Mouse (Mus musculus) cerebellum, postnatal 10 days (tissue): Measurements from ENCODE around the gene Ube2t.

ENCODE experiments used
- DNase-seq, 2 experiments: peaks; one replicate each; pipeline ENCODE4 v3.0.0; 2021; ENCODE audit warnings: mixed read lengths in 2 of 2

The Ube2t gene

DNA sequence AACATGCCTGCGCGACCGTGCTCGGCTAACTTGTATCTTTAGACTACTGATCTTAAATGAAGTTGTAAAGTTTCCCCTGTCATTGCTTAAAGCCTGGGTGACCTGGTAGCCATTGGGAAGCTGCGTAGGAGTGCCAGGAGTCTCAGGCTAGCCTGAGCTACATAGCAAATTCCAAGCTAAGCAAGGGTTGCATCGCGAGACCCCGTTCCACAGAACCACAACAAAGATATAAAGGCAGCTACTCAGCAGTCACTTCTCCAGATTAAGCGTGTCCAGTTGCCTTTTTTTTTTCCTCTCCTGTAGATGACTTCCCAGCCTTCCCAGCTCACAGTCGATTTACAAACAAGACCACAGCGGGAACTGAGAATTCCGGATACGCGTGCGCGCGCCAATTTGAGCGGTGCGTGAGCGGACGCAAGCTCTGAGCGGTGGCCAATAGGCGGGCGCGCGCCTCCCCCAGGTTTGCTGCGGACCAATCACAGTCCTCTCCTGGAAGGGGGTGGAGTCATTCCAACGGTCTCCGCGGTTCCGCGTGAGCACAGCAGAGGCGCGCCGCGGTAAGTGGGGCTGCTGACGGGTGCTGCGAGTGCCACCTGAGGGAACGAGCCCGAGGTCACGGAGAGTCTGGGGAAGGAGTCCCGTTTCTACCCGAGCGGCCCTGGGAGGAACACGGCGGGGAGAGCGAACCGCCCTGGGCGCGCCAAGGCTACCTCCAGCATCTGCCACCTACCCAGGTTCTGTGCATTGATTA lies at the start of gene Ube2t:
Gene Ube2t, plus strand, starts transcription at position 513 of the 751 bp plus-strand sequence.
- DNase-seq, result peak; percentile 98

DNA sequence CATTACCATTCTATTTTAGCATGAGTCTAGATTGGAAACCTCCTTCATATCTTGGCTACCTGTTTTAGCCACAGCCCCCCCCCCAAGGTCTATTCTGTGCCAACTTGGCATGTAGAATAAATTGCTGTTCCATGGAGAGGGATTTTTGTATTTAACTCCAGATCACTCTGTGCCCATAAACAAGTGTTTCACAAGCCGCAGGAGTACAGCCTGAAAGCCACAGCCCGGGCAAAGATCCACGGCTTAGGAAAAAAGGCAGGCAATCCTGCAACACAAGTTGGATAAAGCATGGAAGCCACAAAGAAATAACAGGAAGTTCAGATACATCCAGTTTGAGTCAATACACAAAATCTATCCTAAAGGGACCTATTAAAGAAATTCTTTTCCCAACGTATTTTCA lies 48.8 kb upstream of the Ube2t start:
- peak; percentile 67 to 79 for DNase-seq

DNA sequence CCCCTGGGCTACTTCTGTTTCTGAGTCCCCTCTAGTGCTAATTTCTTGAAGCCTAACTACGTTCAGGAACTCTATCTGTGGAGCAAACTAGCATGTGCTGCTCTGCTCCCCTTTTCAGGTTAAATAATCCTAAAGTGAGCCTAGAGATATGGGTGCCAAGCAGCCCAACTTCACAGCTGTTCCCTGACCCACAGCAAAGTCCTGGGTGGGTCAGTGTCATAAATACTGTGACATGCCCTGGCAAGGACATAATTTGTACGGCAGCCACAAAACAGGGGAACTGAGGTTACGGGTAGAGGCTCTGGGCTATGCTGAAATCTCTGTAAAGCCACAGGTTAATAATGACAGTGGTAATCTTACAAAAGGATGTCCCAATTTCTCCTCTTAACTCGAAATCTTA lies 46.9 kb upstream of the Ube2t start:
- no peak for DNase-seq

DNA sequence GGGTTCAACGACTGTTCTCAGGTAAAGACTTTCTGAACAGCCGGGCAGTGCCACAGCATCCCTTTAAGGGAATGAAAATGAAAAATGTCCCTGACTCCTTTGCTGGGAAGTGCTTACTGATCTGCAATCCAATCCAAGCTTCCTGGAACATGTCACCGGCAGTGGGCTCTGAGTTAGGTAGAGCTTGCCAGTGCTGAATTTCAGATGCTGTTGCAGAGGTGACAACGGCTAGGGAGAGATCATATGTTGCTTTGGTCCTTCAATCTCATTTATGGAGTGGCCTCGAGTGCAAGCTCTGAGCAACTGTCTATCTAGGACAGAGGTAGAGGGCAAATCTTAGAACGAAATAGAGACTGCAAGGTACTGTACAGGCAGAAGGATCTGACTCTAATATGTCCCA lies 43.4 kb upstream of the Ube2t start:
- DNase-seq, result no peak

DNA sequence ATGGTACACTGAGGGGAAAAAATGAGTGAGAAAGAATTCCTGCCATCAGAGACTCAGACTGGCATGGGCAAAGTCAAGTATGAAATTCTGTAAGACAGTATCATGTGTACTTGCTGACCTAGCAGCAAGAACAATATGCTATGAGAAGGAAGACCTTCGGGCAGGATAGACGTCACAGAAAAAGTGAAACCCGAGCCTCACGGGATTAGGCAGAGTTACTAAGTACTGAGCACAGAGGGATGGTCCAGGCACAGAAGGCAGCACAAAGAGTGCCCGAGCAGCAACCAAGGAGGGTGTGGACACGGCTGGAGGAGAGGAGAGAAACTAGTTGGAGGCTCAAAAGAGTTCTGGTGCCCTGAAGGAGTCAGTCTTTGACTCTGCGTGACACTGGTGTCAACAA lies 29.9 kb upstream of the Ube2t start:
- no peak for DNase-seq

DNA sequence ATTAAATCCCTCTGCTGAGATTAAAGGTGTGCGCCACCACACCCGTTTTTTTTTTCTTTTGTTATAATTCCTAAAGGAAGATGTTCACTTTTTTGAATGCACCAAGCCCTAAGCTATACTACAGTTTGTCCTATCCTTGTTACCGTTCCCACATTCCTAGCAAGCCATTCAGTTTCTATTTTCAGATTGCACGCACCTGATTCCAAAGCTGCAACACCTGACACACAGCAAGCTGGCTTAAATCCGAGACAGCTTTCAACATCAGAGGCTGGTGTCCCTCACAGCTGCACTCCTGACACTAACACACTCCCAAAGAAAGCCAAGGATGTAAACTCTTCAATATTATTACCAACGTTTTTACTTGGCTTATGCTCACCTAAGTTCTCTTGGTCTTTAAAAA lies 26.0 kb upstream of the Ube2t start:
- DNase-seq, result no peak

DNA sequence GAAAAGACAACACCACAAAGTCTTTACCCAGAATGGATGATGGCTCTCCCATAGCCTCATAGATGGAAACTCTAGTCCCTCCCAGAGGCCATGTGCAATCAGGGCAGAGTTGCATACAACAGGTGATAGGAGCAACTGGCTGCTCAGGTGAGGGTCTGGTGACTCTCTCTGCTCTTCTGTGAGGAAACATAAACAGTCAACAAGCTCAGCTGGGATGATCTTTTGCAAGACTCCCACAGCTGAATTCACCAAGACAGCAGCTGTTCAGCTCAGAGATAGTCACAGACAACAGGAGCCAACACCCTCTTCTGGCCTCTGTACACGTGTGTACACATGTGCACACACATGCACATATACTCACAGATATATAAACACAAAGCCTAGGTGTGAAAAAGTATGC lies 24.1 kb upstream of the Ube2t start:
- DNase-seq, result no peak

DNA sequence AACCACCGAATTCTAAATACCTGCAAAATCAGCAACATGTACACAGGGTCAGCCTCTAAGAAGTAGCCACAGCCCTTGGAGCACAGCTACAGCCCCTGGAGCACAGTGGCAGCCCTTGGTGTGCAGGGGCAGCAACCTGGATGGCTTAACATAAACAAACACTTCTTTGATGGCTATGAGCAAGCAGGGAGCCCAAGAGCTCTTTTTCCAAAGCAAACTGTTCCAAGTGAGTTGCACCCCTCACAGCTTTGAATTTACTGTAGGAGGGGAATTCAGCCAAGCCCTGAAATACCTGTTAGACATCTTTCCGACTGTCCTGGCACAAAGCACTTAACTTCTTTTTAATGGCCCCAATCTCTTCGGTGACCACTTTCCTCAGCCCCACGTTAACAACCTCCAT lies 21.5 kb upstream of the Ube2t start:
- no peak for DNase-seq

DNA sequence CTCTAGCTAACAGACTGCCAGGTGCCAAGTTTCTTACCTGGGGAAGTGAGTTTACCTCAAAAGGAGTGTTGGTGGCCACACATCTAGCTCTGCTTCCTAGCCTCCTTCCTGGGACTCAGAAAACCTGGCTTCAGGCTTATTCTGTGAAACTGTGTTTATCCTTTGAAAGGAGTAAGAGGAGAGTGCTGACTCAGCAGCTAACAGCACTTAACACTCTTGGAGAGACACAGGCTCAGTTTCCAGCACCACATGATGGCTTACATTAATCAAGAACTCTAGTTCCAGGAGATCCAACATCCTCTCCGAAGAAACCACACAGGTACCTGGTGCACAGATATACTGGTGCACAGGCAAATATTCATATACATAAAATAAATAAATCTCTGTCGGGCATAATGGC lies 19.5 kb upstream of the Ube2t start:
- no peak for DNase-seq

DNA sequence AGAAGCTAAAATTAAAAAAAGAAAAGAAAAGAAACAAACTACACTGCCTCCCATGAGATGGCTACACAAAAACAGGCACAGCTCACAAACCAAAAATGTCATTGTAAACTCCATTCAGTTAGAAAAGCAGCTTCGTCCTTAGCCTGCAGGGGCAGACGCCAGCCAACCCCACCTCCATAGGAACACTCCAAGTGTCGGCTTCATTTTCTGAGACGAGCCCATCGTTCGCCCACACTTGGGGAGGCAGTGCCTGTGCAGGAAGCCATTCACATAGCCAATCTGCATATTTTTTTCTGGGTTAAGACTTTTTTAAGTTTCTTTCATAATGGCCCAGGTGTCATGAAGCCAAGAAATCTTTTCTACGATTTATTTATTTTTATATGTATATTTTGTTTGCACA lies 14.8 kb upstream of the Ube2t start:
- no peak for DNase-seq

DNA sequence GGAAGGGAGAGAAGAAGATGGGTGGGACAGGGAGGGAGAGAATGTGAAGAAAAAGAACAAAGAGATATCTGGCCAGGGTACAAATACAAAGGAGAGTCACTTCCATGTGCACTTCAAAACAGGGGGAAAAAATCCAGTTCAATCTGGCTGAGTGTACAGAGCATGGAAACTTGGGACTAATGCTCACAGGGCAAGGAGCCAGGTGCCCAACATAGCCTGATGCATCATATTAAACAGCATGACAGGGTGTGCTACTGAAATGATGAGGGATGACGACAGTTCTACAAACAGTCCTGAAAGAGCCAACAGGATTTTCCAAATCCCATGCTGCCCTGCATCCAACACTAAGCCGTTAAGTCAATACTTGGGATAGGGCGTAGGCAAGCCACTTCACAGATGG lies 12.4 kb upstream of the Ube2t start:
- peak; percentile 45 to 55 for DNase-seq

DNA sequence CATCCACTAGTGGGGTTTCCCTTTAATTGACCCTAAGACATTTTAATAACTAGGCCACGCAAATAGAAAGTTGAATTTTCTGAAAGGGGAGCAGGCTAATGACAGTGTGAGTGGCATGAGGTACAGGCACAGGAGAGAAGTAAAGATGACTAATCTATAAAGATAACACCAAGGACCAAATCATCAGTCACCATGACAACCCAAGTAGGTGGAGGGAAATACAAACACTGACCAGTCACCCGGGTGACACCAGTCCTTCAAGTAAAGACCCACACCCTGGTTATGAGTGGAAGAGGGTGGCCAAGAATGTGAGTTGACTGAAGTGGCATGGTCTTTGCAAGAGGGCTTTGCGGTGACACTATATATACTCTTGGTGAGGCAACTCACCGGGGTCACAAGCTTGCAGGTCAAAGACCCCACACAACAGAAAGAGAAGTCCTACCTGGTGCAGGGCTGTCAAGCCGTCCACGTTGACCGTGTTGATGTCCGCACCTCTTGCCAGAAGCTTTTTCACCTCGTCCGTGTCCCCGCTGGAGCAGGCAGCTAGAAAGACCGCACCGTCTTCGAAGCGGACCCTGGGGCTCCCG lies 7.2 kb upstream of the Ube2t start:
- no peak for DNase-seq

DNA sequence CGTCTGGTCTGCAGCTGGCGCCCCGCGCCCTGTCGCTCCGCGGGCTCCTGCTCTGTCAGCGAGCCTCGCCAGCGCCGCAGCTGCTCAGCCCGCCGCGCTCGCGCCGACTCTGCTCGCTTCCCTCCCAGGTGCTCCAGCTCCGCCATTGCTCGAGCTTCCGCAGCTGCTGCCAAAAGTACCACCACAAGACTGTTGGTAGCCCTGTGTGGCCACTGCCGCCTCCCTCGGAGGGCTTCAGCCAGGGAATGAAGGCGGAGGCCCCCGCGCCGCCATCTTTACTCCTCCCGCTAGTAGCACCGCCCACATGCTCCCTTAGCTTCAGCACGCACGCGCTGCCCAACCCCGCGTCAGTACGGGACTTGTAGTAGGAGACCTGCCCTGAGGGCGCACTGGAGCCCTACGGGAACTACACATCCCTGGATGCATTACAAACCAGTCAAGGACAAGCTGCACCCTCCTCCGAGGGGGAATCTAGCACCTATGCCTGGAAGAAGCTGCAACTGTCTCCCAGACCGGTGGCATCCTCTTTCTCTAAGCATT lies 6.7 kb upstream of the Ube2t start, which contains the start of gene Ppp1r12b:
Gene Ppp1r12b, minus strand, starts transcription at position 306 of the 540 bp plus-strand sequence.
- DNase-seq, result peak; percentile 97 to 99

DNA sequence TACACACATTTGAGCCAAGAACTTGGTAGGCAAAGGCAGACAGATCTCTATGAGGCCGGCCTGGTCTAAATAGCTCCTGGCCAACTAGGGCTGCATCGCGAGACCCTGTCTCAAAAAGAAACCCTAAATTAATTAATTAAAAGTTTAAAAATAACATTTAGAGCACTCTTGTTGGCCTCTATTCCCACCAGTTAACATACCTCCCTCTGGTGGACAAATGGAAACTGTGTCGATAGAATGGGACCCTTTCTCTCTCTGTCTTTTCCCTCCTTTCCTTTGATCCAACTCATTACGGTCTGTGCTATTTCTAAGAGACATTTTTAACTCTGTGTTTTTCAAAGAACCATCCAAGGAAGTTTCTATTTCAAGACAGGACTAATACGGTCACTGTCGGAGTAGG lies 1.7 kb upstream of the Ube2t start:
- DNase-seq, result no peak

DNA sequence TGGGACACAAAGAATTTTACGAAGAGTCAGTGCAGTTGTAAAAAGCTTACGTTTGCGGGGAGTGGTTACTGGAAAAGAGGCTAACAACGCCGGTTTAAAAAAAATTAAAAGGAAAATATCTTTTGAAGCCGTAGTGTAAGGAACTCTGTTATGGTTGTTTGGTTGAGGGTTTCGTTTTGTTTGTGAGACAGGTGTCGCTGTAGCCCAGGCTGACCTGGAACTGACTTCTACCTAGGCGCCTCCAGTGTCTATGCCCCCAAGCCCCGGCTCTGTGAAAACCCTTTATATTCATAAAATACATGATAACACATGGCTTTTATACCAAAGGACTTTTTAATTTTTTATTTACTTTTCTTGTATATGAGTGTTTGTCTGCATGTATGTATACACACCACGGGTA lies 456 bp downstream of the Ube2t start:
- peak; percentile 49 to 54 for DNase-seq

DNA sequence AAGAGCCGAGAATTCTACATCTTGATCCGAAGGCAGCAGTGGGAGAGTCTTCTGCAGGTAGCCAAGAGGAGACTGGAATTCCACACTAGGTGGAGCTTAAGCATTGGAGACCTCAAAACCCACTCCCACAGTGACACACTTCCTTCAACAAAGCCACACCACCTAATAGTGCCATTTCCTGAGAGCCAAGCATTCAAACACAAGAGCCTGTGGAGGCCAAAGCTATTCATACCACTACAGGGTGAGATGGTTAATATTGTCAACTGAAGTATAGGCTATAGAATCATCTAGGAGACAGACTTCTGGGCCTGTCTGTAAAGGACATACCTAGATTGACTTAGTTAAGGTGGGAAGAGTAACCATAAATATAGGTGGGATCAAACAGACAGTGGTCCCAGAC lies 3.1 kb downstream of the Ube2t start:
- DNase-seq, result no peak

DNA sequence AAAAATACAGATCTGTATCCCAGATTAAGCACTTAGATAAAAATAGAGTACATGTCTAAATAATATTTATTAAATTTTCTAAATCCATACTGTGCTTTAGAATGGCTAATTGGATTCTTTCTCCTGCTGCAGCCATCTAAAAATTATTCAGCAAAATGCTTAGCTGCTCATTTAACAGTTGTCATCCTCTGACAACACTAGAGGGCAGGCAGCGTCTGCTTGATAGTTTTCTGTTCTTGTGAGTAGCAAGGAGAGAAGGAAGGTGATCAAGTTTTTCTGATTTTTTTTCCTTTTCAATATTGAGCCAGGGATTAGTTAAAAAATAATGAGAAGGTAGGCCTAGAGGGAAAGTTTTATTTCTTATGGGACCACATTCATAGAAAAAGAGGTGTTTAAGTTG lies 10.6 kb downstream of the Ube2t start:
- peak in 1 of 2 experiments; percentile 30 for DNase-seq

DNA sequence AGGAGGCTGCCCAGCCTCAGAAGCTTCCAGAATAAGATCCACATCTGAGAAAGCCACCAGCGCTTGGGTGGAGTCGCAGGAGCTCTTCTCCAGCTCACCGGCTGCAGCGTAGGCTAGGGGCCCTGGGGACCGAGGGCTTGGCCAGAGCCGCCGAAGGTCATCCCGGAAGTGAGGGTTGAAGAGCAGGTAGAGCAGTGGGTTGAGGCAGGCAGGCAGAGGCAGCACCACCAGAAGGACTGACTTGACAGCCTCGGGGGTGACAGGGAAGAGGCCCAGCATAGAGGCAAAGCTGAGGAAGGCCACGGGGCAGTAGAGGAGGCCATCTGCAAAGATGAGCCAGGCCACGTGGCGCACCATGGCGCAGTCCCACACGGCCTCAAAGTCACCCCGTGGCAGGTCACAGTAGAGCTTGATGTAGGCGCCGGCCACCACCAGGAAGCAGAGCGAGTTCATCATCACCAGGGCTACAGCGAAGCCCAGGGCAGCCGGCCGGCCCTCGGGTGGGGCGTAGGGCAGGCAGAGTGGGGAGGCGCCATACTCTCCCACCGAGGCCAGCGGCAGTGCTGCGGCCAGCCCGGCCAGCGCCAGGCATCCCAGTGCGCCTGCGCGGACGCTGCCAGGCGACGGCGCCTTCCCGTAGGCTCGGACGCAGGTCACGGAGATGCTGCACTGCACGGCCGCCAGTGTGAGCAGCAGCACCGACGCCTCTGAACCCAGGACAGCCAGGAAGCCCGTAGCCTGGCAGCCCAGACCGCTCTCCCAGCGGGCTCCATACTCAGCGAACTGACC lies 25.0 kb downstream of the Ube2t start:
- peak; percentile 80 to 83 for DNase-seq

DNA sequence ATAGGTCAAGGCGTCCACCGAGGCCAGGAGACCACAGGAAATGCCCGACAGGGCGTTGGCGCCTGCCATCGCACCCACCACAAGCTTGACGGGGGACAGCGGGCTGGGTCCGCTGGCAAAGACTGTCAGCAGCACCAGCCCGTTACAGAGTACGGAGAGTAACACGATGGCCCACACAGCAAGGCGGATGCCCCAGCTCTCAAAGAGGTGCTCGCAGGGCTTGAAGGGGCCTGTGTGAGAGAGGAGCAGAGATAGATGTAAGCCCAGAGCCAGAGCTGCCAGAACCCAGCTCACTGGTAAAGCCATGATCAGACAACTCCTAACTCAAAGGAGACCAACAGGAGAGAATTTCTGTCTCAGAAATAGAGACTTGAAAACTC lies 25.6 kb downstream of the Ube2t start:
- DNase-seq, result no peak

DNA sequence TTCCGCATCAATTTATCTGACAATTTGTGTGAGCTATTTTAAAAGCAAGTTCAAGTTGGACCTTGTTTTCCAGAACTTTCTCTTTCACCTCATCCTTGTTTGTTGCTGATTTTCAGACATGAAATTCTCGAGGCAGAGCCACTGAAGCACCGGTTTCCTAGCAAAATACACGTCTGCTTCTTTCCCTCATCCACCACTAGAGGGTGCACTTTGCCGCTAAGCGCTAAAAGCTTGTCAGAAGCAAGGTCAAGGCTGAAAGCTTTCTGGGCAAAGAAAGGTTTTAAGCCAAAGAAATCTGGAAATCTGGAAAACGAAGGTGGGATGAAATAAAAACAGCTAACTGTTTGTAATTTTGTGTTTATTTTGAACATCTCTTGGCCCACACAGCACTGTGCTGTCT lies 27.0 kb downstream of the Ube2t start:
- DNase-seq, result peak; percentile 92 to 96

DNA sequence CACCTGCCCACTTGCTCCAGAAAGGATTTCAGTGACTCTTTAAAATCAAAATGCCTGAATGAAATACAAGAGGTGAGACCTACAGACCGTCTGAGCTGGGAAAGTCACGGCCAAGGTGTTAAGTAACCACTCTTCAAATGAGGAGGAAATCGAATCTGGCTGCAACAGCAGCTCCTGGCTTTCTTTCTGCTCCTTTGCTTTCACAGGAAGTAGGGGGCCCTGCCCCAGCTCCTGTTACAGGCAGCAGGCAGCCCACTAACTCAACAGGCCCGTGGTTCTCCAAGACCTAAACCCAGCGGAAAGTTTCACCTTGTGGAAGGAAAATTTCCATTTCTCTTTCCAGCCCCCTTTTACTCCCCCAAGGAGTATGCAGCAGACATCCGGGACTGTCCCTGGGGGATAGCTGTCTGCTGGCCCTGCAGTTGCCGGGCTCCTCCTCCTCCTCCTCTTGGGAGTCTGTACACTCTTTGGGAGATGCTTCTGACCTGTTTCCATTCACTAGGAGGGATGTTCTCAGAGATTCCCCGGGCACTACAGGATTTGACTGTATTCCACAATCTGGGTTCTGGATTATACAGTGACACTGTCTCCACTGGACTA lies 29.8 kb downstream of the Ube2t start:
- no peak for DNase-seq

DNA sequence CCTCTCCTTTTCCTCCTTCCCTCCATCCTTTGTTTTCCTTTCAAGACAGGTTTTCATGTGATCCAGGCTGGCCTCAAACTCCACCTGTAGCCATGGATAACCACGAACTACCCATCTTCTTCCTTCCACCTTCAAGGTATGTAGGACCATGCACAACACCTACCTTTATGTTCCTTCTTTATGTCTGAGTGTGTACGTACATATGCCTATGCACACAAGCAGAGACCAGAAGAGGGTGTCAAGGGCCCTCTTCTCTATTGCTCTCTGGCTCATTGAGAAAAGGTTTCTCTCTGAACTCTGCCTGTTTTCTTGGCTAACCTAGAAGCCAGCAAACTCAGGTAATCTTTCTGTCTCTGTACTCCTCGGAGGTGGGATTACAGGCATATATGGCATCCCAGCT lies 32.4 kb downstream of the Ube2t start:
- DNase-seq, result no peak

DNA sequence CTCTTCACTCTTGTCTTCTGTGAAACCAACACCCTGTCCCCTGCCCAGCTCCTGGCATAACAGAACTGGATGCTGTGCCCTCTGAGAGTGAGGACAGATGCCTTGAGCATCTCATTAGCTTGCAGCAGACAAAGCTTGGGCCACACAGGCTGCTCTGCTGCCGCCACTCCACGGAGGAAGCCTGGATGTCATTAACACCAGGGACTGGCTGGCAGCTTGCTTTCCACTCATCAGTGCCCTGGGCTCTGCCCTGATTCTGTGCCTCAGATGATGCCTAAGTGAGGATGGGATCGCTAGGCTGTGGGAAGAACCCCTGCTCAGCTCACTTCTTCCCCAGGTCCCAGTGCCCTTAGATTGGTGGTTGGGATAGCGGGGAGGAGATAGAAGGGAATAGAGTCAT lies 33.1 kb downstream of the Ube2t start:
- peak; percentile 34 to 49 for DNase-seq
